Mouse (Mus musculus) ES-Bruce4 (cell line): ENCODE measurements around the gene Izumo4.

Experiments used
- CTCF ChIP-seq: IDR thresholded peaks from one replicate; pipeline ENCODE4 v1.8.1; 2011; ENCODE audit warnings: low read depth, low read length
- POLR2A ChIP-seq: IDR thresholded peaks from one replicate; pipeline ENCODE4 v1.8.1; 2011; ENCODE audit warnings: low read length; ENCODE audit not compliant: insufficient read depth

- no peak for TF ChIP-seq CTCF
- TF ChIP-seq POLR2A: no peak
These were observed 7.6 kb upstream of the Izumo4 start for GRCm38 (mm10) chr10:80694159-80694938.
